Mouse (Mus musculus): ENCODE results near the gene Glis3. TPM values are rescaled to one million over a fixed set of nuclear protein-coding genes. Genes with fewer than 3 reads are reported as not detected.

Gene Glis3
- polyA plus RNA-seq, 1 experiment from 2014 or later = 8.5 TPM

DNA sequence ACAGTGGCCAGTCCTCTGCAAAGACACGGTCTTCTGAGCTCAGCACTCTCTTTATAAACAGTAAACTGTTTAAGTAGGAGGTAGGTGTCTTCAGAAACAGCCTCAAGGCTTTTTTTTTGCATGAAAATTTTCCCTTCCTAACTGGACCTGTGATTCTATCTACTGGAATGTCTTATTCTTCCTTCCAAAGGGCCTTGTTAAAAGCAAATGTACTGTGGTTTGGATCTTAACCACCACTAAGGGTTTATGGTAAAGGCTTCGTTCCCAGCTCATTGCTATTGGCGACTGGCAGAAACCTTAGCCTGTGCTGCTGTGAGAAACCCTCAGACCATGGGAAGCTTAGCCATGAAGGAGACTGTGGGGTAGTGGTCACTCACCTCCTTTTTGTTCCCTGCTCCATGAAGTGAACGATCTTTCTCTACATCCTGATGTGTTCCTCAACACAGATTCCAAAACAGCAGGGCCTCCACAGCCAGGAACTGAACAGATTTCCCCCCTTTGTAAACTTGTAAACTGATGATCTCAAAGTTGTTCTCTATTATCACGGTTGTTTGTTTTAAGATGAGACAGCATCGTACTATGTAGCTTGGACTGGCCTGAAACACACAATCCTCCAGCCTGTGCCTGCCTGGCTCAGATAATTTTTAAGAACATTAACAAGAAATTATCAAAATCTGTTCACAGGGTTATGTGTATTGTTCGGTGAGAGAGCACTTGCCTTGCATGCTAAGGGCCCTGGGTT is 88.0 kb downstream of the Glis3 start:
- no peak for ATAC-seq (ENCODE audit: insufficient number of reproducible peaks, low FRiP score, low TSS enrichment, low read depth)
- Histone ChIP-seq H3K9ac (no peak overlapping the region), H3K27me3 (no peaks in the 10 kb centered on the region), H3K4me3 (replicated peaks) (no peak overlapping the region), H3K4me2 (replicated peaks) (no peak overlapping the region), H3K9me3 (replicated peaks) (no peaks in the 10 kb centered on the region), H3K36me3 (no peaks in the 10 kb centered on the region), H3K4me1 (no peaks in the 10 kb centered on the region), H3K27ac (replicated peaks) (no peak overlapping the region)
- WGBS = 76% methylated on average over 7 of the region's 7 CpGs

DNA sequence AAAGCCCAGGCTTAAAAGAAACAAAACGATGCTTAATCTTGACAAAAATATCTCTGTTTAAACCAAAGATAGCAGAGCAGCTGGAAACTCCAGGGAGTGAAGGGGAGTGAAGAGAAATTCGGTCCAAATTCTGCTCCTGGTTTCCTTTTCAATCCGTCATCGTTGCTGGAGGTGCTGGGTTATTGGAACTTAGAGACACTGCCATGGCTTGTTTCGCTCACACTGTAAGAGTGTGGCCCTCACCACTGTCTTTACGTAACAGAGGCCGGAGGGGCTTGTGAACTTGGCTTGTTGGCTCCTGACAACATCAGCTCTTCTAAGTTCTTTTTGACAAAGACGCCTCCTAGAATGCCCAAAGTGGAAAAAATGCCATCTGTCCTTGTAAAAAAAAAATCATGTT is 99.4 kb downstream of the Glis3 start:
- WGBS = 78% methylated on average over 8 of the region's 8 CpGs
- Histone ChIP-seq H3K4me1 (peaks cover 9% of the 10 kb centered on the region; the same call in 1 of the 2 replicates), H3K9ac (no peak overlapping the region), H3K27me3 (no peaks in the 10 kb centered on the region), H3K4me2 (replicated peaks) (no peak overlapping the region), H3K36me3 (no peaks in the 10 kb centered on the region), H3K9me3 (replicated peaks) (no peaks in the 10 kb centered on the region), H3K27ac (replicated peaks) (no peak overlapping the region), H3K4me3 (replicated peaks) (no peak overlapping the region)
- ATAC-seq (ENCODE audit: insufficient number of reproducible peaks, low FRiP score, low TSS enrichment, low read depth) = no peak

DNA sequence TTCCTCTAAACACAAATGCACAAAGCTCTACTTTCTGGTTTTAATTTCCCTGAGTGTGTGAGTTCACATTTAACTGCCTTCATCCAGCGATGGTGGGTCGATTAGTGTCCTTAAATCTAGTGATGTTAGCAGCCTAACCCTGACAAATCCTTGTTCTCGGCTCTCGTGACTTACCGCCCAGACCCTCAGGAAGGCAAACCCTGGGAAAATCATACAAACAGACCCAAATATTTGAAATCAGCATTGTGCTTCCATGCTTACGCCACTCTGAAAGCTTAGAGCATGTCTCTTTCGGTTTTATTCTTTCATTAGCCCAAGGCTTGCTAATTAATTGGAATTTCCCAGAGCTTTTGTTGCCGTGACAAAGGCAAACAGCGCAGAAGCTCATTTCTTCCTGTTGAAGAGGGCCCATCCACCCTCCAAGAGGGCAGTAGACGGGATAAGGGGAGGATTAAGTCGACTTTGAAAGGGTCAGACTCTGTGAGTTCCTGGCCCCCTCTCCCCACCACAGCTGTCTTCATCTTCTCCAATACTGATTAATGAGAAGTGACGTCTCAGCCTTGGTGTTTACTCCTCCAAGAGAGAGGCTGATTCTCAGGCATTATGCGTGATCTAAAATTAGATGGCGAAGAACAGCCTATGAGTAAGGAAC is 100.0 kb downstream of the Glis3 start:
- H3K9me3 ChIP-seq (replicated peaks) = no peaks in the 10 kb centered on the region
- no peak overlapping the region for H3K4me2 ChIP-seq (replicated peaks)
- WGBS = 52% methylated on average over 14 of the region's 14 CpGs
- H3K36me3 ChIP-seq = no peaks in the 10 kb centered on the region
- no peak overlapping the region for H3K4me3 ChIP-seq (replicated peaks)
- ATAC-seq (ENCODE audit: insufficient number of reproducible peaks, low FRiP score, low TSS enrichment, low read depth) = no peak
- no peak overlapping the region for H3K27ac ChIP-seq (replicated peaks)
- H3K27me3 ChIP-seq = no peaks in the 10 kb centered on the region
- H3K4me1 ChIP-seq = 0 out of 2 replicates have a peak, but pooled peaks cover 6% of the 10 kb centered on the region
- H3K9ac ChIP-seq = no peak overlapping the region

DNA sequence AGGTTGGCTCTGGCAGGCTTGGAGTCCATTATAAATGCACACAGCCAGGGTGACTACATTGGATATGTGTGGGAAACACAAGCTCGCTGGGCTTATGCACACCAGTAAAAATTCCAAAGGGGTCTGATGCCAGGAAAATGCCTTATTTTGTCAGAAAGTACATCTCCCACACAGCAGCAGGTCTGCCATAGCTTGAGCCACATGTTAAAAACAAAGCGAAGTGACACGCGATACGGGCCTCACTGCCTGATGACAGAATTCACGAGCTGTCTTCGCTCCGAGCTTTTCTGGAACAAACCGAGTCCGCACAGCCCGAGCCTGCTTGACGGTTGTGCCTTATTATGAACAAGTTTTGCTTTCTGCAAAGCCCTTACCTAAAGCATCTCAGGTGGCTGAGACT is 102.9 kb downstream of the Glis3 start:
- H3K9me3 ChIP-seq (replicated peaks) = no peaks in the 10 kb centered on the region
- H3K9ac ChIP-seq = no peak overlapping the region
- no peak overlapping the region for H3K4me2 ChIP-seq (replicated peaks)
- 58% methylated on average over 12 of the region's 12 CpGs for WGBS
- no peaks in the 10 kb centered on the region for H3K27me3 ChIP-seq
- H3K4me3 ChIP-seq (replicated peaks) = no peak overlapping the region
- H3K27ac ChIP-seq (replicated peaks) = no peak overlapping the region
- ATAC-seq (ENCODE audit: insufficient number of reproducible peaks, low FRiP score, low TSS enrichment, low read depth) = no peak
- 0 out of 2 replicates have a peak, but pooled peaks cover 6% of the 10 kb centered on the region for H3K4me1 ChIP-seq
- no peaks in the 10 kb centered on the region for H3K36me3 ChIP-seq

DNA sequence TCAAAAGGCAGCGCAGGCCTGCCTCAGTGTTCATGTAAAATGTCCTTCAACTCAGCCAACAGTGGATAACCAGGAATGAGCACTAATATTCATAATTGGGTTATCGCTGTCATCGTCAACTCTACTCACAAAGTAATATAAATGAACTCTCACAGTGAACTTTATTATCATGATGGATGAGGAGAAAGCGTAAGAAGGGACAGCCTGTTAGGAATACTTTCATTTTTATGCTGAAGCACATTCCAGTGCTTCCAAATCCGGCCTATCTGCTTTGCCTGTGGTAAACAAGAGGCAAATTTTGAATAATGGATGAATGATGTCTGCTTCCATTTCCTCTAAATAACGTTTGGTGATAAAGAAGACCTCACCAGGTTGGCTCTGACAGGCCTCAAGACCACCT is 103.3 kb downstream of the Glis3 start:
- no peaks in the 10 kb centered on the region for H3K36me3 ChIP-seq
- WGBS = 83% methylated on average over 6 of the region's 6 CpGs
- no peaks in the 10 kb centered on the region for H3K27me3 ChIP-seq
- H3K9ac ChIP-seq = no peak overlapping the region
- no peak overlapping the region for H3K27ac ChIP-seq (replicated peaks)
- H3K9me3 ChIP-seq (replicated peaks) = no peaks in the 10 kb centered on the region
- H3K4me3 ChIP-seq (replicated peaks) = no peak overlapping the region
- H3K4me2 ChIP-seq (replicated peaks) = no peak overlapping the region
- H3K4me1 ChIP-seq = 0 out of 2 replicates have a peak, but pooled peaks cover 6% of the 10 kb centered on the region
- no peak for ATAC-seq (ENCODE audit: insufficient number of reproducible peaks, low FRiP score, low TSS enrichment, low read depth)

DNA sequence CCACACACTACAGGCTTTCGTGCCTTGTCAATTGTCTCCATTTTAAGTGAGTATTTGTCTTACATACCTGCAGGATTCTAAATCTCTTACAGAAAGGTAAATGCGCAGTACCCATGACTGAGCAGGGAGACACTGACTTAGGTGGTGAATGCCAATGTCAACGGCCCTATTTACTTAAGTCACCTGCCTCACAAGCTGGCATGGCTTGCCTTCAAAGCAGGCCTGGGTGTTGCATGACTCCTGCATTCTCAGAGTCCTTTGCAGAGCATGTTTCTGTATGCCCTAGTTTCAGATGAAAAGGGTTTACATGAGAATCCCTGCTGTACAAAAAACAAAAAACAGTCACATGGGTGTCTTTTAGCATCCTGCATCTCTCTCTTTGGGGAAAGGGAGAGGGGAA is 106.2 kb downstream of the Glis3 start:
- H3K9ac ChIP-seq = no peak overlapping the region
- 90% methylated on average over 3 of the region's 3 CpGs for WGBS
- no peaks in the 10 kb centered on the region for H3K9me3 ChIP-seq (replicated peaks)
- H3K27me3 ChIP-seq = no peaks in the 10 kb centered on the region
- H3K27ac ChIP-seq (replicated peaks) = no peak overlapping the region
- no peak overlapping the region for H3K4me2 ChIP-seq (replicated peaks)
- no peak overlapping the region for H3K4me3 ChIP-seq (replicated peaks)
- no peaks in the 10 kb centered on the region for H3K4me1 ChIP-seq
- no peaks in the 10 kb centered on the region for H3K36me3 ChIP-seq
- no peak for ATAC-seq (ENCODE audit: insufficient number of reproducible peaks, low FRiP score, low TSS enrichment, low read depth)

DNA sequence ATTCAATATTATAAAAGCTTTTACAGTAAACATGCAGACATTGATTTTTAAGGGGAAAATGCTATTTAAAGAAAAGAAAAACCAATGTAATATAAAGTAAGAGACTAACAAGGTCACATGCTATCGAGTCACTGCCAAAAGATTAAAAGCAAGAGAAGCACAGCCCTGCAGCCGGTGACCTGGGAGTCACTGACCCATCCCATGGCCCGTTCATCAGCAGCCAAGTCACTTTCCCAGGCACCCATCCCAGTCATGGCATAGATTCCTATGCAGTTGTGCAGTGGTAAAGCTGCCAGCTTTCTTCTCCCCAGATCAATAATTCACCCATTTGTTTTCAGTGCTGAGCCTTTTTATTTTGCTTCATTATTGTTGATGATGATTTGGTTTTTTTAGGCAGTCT is 110.0 kb downstream of the Glis3 start:
- Histone ChIP-seq H3K4me3 (replicated peaks) (no peak overlapping the region), H3K36me3 (no peaks in the 10 kb centered on the region), H3K27ac (replicated peaks) (no peak overlapping the region), H3K9ac (no peak overlapping the region), H3K4me2 (replicated peaks) (no peak overlapping the region), H3K9me3 (replicated peaks) (no peaks in the 10 kb centered on the region), H3K4me1 (peaks cover 15% of the 10 kb centered on the region), H3K27me3 (no peaks in the 10 kb centered on the region)
- no peak for ATAC-seq (ENCODE audit: insufficient number of reproducible peaks, low FRiP score, low TSS enrichment, low read depth)
- WGBS = 68% methylated on average over 3 of the region's 3 CpGs

DNA sequence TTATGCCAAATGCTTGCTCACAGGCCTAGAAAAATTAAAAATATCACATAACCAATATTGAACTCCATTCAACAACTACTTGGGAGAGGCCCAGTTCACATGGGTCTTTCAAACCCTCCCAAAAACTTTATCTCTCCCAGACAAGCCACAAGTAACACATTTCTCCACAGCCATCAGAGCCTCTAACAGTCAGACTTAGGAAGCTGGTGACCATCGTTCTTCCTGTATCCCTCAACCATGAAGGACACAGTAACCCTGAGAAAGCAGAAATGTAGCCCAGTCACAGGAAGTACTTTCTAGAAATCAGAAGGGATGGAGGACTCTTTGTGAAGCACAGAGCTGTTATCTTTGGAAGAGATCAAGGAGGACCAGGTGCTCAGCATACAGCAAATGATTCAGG is 112.8 kb downstream of the Glis3 start:
- Histone ChIP-seq H3K36me3 (no peaks in the 10 kb centered on the region), H3K27me3 (no peaks in the 10 kb centered on the region), H3K9me3 (replicated peaks) (no peaks in the 10 kb centered on the region), H3K4me3 (replicated peaks) (no peak overlapping the region), H3K4me1 (peaks cover 15% of the 10 kb centered on the region), H3K4me2 (replicated peaks) (no peak overlapping the region), H3K9ac (no peak overlapping the region), H3K27ac (replicated peaks) (no peak overlapping the region)
- no peak for ATAC-seq (ENCODE audit: insufficient number of reproducible peaks, low FRiP score, low TSS enrichment, low read depth)
- 63% methylated on average over 1 of the region's 1 CpGs for WGBS

DNA sequence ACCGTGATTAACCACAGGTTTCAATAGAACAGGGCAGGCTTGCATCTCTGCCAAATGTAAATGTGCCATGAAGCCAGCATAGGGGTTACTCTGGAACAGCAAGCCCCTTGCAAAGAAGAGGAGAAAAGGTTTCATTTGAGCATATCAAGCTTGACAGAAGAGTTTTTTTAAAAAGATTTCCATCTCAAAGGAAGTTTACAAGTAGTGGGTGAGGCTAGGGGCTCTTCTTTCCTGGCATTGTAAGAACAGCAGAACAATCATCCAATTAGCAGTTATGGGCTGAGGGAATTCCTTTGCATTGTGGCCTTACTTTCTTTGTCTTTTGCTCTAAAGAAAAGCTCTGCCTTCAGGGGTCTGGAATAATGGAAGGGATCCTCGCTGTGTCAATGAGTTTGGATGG is 113.3 kb downstream of the Glis3 start:
- 9% methylated on average over 2 of the region's 2 CpGs for WGBS
- H3K4me3 ChIP-seq (replicated peaks) = no peak overlapping the region
- no peaks in the 10 kb centered on the region for H3K27me3 ChIP-seq
- H3K9me3 ChIP-seq (replicated peaks) = no peaks in the 10 kb centered on the region
- H3K4me1 ChIP-seq = peaks cover 15% of the 10 kb centered on the region
- H3K27ac ChIP-seq (replicated peaks) = no peak overlapping the region
- no peak overlapping the region for H3K4me2 ChIP-seq (replicated peaks)
- H3K9ac ChIP-seq = no peak overlapping the region
- no peaks in the 10 kb centered on the region for H3K36me3 ChIP-seq
- no peak for ATAC-seq (ENCODE audit: insufficient number of reproducible peaks, low FRiP score, low TSS enrichment, low read depth)

DNA sequence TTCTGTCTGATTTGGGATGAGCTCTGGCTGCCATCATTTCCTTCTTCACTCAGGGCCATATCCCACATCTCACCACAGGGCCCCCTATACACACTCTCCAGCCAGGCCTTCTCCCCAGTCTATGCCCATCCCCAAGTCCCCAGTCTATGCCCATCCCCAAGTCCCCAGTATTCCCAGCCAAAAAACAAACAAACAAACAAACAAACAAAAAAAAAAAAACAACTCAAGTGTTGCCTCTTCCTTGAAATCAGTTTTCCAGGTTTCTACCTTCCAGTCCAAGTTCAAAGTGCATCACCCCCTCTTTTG is 118.2 kb downstream of the Glis3 start:
- no peaks in the 10 kb centered on the region for H3K9me3 ChIP-seq (replicated peaks)
- H3K36me3 ChIP-seq = no peaks in the 10 kb centered on the region
- no peak overlapping the region for H3K4me2 ChIP-seq (replicated peaks)
- ATAC-seq (ENCODE audit: insufficient number of reproducible peaks, low FRiP score, low TSS enrichment, low read depth) = no peak
- no peaks in the 10 kb centered on the region for H3K27me3 ChIP-seq
- H3K4me3 ChIP-seq (replicated peaks) = no peak overlapping the region
- no peak overlapping the region for H3K27ac ChIP-seq (replicated peaks)
- no peak overlapping the region for H3K9ac ChIP-seq
- H3K4me1 ChIP-seq = peaks cover 24% of the 10 kb centered on the region

DNA sequence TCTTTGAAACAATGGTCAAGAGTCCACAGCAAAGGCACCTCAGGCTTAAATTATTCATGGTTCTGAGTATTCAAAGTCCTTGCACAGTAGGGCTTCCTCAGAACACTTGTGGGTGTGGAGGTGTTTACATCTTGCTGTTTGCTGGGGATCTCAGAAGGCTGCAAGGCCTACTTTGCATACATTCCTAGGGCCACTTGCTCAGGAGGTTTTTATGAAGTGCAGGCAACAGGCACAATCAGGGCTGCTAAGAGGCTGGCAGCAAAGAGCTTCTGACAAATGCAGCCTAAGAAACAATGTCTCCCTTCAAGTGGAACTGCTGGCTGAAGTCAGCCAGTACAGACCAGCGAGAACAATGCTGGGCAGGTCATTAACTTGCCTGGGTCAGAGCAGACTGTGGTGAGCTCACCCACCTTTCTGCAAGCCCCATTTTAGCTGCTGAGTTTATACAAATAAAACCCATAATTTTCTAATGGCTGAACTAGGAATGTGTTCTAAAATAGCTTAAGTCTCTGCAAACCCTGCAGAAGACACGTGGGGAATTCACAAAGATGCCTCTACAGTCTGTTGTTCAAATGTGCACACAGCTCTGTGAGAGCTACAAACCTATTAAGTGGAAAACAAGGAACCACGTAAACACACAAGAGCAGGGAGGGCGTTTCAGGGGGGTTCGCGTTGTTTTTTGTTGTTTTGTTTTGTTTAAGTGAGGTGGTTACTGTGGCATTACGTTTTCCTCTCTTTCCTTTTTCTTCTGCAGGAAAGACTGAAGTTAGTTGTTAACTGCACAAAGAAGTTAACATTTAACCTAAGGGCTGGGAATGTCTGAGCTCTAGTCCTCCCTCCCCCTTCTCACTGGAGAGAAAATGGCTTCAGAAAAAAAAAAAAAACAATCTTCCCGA is 118.8 kb downstream of the Glis3 start:
- no peaks in the 10 kb centered on the region for H3K36me3 ChIP-seq
- no peaks in the 10 kb centered on the region for H3K9me3 ChIP-seq (replicated peaks)
- H3K27ac ChIP-seq (replicated peaks) = 0 out of 2 replicates have a peak overlapping the region, but pooled peaks have one; percentile 17
- no peak overlapping the region for H3K4me3 ChIP-seq (replicated peaks)
- no peak for ATAC-seq (ENCODE audit: insufficient number of reproducible peaks, low FRiP score, low TSS enrichment, low read depth)
- H3K27me3 ChIP-seq = no peaks in the 10 kb centered on the region
- H3K4me2 ChIP-seq (replicated peaks) = no peak overlapping the region
- no peak overlapping the region for H3K9ac ChIP-seq
- WGBS = 40% methylated on average over 8 of the region's 8 CpGs
- H3K4me1 ChIP-seq = peaks cover 18% of the 10 kb centered on the region
